Comparison of ENCODE assay signal across 21 mouse cellular contexts in genomic region chr14:100665361-100665955, GRCm38 (mm10).
DNase-seq lines count a peak whose midpoint lies in the region; ATAC-seq lines count a peak whose summit lies in the region.
"Had no signal": no experiment of that assay in that cellular context is flagged by ENCODE, and none has a peak within 500 bp of the region (broad histone marks: within the 10 kb centered on the region; RNA-seq: fewer than 3 reads in every experiment).

No protein-coding gene starts in this region.

- peak; percentile 16 for DNase-seq in embryo, embryonic 11 days
- no peak for DNase-seq in embryo, embryonic 10.5 days (ENCODE audit: low spot score)
- no peak for DNase-seq in neural tube, embryonic 11.5 days (ENCODE audit: low spot score)
- DNase-seq in neural tube, embryonic 10.5 days (ENCODE audit: extremely low spot score, low spot score), result no peak
- DNase-seq in mesoderm, embryonic 11.5 days (ENCODE audit: low read depth, low spot score), result peak; percentile 20
- DNase-seq in kidney, postnatal 4 days, result no peak
- DNase-seq in kidney, adult 8-10 months, result no peak
- DNase-seq: adrenal gland, adult 8-10 months; cerebellum, adult 11-12 months; cerebellum, postnatal 14 days; gastrocnemius, adult 2 months; heart, postnatal 10 days; kidney, adult 18-20 months; kidney, postnatal 10 days; right cerebral cortex, adult 18-20 months; thymus, postnatal 14 days had no signal

- H3K36me3 ChIP-seq in neural tube, embryonic 11.5 days (ENCODE audit: control insufficient read depth, insufficient read depth, low read length), result no peaks in the 10 kb centered on the region
- H3K36me3 ChIP-seq: embryonic facial prominence, embryonic 15.5 days; liver, embryonic 15.5 days had no signal

- H3K9me3 ChIP-seq in neural tube, embryonic 11.5 days (ENCODE audit: control insufficient read depth, low read length), result no peaks in the 10 kb centered on the region
- H3K9me3 ChIP-seq: embryonic facial prominence, embryonic 15.5 days; liver, embryonic 15.5 days had no signal

- 20% methylated on average over 9 of the region's 9 CpGs for WGBS in neural tube, embryonic 11.5 days

- H3K4me2 ChIP-seq in neural tube, embryonic 11.5 days (ENCODE audit: low read depth), result no peak overlapping the region
- H3K4me2 ChIP-seq: embryonic facial prominence, embryonic 15.5 days; heart, embryonic 11.5 days; liver, embryonic 15.5 days had no signal

- H3K27ac ChIP-seq in neural tube, embryonic 11.5 days (ENCODE audit: low read depth, low read length), result no peak overlapping the region
- H3K27ac ChIP-seq: embryonic facial prominence, embryonic 15.5 days; gastrocnemius, adult 2 months; layer of hippocampus, adult 2 months; liver, embryonic 15.5 days had no signal

- H3K27me3 ChIP-seq in neural tube, embryonic 11.5 days (ENCODE audit: control insufficient read depth, insufficient read depth, low read length), result no peaks in the 10 kb centered on the region
- H3K27me3 ChIP-seq: embryonic facial prominence, embryonic 15.5 days; liver, embryonic 15.5 days had no signal

- no peak overlapping the region for H3K9ac ChIP-seq in neural tube, embryonic 11.5 days (ENCODE audit: low read length)
- H3K9ac ChIP-seq: embryonic facial prominence, embryonic 15.5 days; liver, embryonic 15.5 days had no signal

- no peaks in the 10 kb centered on the region for H3K4me1 ChIP-seq in neural tube, embryonic 11.5 days (ENCODE audit: control insufficient read depth, insufficient read depth, low read length)
- H3K4me1 ChIP-seq: embryonic facial prominence, embryonic 15.5 days; liver, embryonic 15.5 days had no signal

- no peak overlapping the region for H3K4me3 ChIP-seq in neural tube, embryonic 11.5 days (ENCODE audit: low read depth, low read length)
- H3K4me3 ChIP-seq: embryonic facial prominence, embryonic 15.5 days; gastrocnemius, adult 2 months; layer of hippocampus, adult 2 months; liver, embryonic 15.5 days had no signal

- ATAC-seq in neural tube, embryonic 11.5 days (ENCODE audit: insufficient read depth, low FRiP score, low TSS enrichment), result peak; percentile 73
- no peak for ATAC-seq in erythroid progenitor cell, adult 5-6 weeks (replicated peaks; ENCODE audit: low FRiP score, poor library complexity, severe bottlenecking)

Comparison
In these comparisons a context has a peak if more than half of its experiments do, and no peak if none do; other contexts are left out.
1. DNase-seq: peak in embryo, embryonic 11 days (single experiment) and mesoderm, embryonic 11.5 days (single experiment); none in embryo, embryonic 10.5 days (single experiment), neural tube, embryonic 11.5 days (single experiment), neural tube, embryonic 10.5 days (single experiment), kidney, postnatal 4 days (0 of 2) and kidney, adult 8-10 months (0 of 2).